Mouse (Mus musculus) embryonic facial prominence, embryonic 14.5 days (tissue): ENCODE measurements around the gene Arl9. TPM values are rescaled to one million over a fixed set of nuclear protein-coding genes. Genes with fewer than 3 reads are reported as not detected.

Experiments
- ATAC-seq: fragments of 200-750 bp; cut with Nextera tagmentation; 2 replicates; pipeline ENCODE4 v1.8.0; 2017; ENCODE audit warnings: low read depth, moderate number of reproducible peaks, moderate TSS enrichment
- DNase-seq: peaks from one replicate; pipeline ENCODE4 v3.0.0-alpha.2; 2015; ENCODE audit warnings: low spot score
- H3K27ac ChIP-seq: fragments of 300-500 bp; sonication (generic); replicated peaks from 2 replicates; pipeline ENCODE4 v1.5.1; 2014; ENCODE audit warnings: low read depth, mild to moderate bottlenecking, low read length, moderate library complexity
- H3K27me3 ChIP-seq: fragments of 300-500 bp; sonication (generic); replicated peaks from 2 replicates; pipeline ENCODE4 v1.6.1; 2014; ENCODE audit warnings: low read length; ENCODE audit not compliant: control insufficient read depth, insufficient read depth
- H3K36me3 ChIP-seq: fragments of 300-500 bp; sonication (generic); 2 replicates; pipeline ENCODE4 v1.6.1; 2014; ENCODE audit warnings: low read length, mixed read lengths; ENCODE audit not compliant: control insufficient read depth, insufficient read depth
- H3K4me1 ChIP-seq: fragments of 300-500 bp; sonication (generic); 2 replicates; pipeline ENCODE4 v1.6.1; 2014; ENCODE audit warnings: antibody characterized with exemption, low read length; ENCODE audit not compliant: control insufficient read depth, insufficient read depth
- H3K4me2 ChIP-seq: fragments of 300-500 bp; sonication (generic); 2 replicates; pipeline ENCODE4 v1.6.1; 2014; ENCODE audit warnings: low read depth, mild to moderate bottlenecking, low read length, moderate library complexity, mixed read lengths
- H3K4me3 ChIP-seq: fragments of 300-500 bp; sonication (generic); 2 replicates; pipeline ENCODE4 v1.5.1; 2014; ENCODE audit warnings: low read depth, mild to moderate bottlenecking, low read length
- H3K9ac ChIP-seq: fragments of 300-500 bp; sonication (generic); 2 replicates; pipeline ENCODE4 v1.6.1; 2014; ENCODE audit warnings: low read depth, mild to moderate bottlenecking, low read length, moderate library complexity, mixed read lengths
- H3K9me3 ChIP-seq: fragments of 300-500 bp; sonication (generic); 2 replicates; pipeline ENCODE4 v1.6.1; 2016; ENCODE audit warnings: low read length; ENCODE audit not compliant: control insufficient read depth
- WGBS: fragments of 180-500 bp; shearing (Covaris S2); extraction: QIAGEN DNeasy Blood & Tissue Kit; methylation state at CpG from one replicate; pipeline ENCODE4 v1.1.7; 2014; 5-methylcytosine and 5-hydroxymethylcytosine counted together
- polyA plus RNA-seq: library from polyadenylated mRNA; unstranded; fragments of >200 nt; fragmentation: Nextera tagmentation; extraction: Ambion mirVana; gene quantifications from 2 replicates; pipeline ENCODE4 v1.2.1, GENCODE M21; 2014

Gene Arl9
- not detected in 2 replicates for polyA plus RNA-seq

GRCm38 (mm10) chr5:77004051-77004821 is at the start of gene Arl9:
Gene Arl9 (plus strand): TSS chr5:77004055.
- WGBS, result 93% methylated on average over 6 of the region's 6 CpGs
- Histone ChIP-seq H3K9ac (no peak within 1 kb of the TSS), H3K9me3 (no peaks in the 10 kb centered on the region), H3K4me2 (no peak within 1 kb of the TSS), H3K4me3 (no peak within 1 kb of the TSS), H3K27ac (no peak within 1 kb of the TSS), H3K27me3 (no peaks in the 10 kb centered on the region), H3K4me1 (no peaks in the 10 kb centered on the region; the same call in 1 of the 2 replicates), H3K36me3 (peaks cover 17% of the 10 kb centered on the region)
- no peak for ATAC-seq
- DNase-seq, result no peak

GRCm38 (mm10) chr5:76954271-76954900 is 49.5 kb upstream of the Arl9 start:
- Histone ChIP-seq H3K4me1 (peaks cover 16% of the 10 kb centered on the region), H3K27me3 (no peaks in the 10 kb centered on the region), H3K4me3 (no peak overlapping the region), H3K9ac (no peak overlapping the region), H3K36me3 (peaks cover 31% of the 10 kb centered on the region), H3K9me3 (no peaks in the 10 kb centered on the region), H3K27ac (no peak overlapping the region), H3K4me2 (no peak overlapping the region)
- ATAC-seq (no peak), DNase-seq (no peak)
- WGBS, result 83% methylated on average over 6 of the region's 6 CpGs

- Histone ChIP-seq H3K4me1 (peaks cover 7% of the 10 kb centered on the region), H3K36me3 (peaks cover 42% of the 10 kb centered on the region), H3K4me3 (no peak overlapping the region), H3K9ac (no peak overlapping the region), H3K9me3 (no peaks in the 10 kb centered on the region), H3K4me2 (no peak overlapping the region), H3K27me3 (no peaks in the 10 kb centered on the region), H3K27ac (no peak overlapping the region; the same call in 1 of the 2 replicates)
- DNase-seq, result no peak
- 79% methylated on average over 4 of the region's 4 CpGs for WGBS
- no peak for ATAC-seq
These were observed 48.4 kb upstream of the Arl9 start for GRCm38 (mm10) chr5:76955474-76955873.

- no peak overlapping the region for H3K4me2 ChIP-seq
- H3K9ac ChIP-seq, result no peak overlapping the region
- peaks cover 67% of the 10 kb centered on the region for H3K36me3 ChIP-seq
- no peak overlapping the region for H3K27ac ChIP-seq
- no peaks in the 10 kb centered on the region for H3K27me3 ChIP-seq
- ATAC-seq (peak; percentile 37; the same call in 1 of the 2 replicates), DNase-seq (peak; percentile 11)
- H3K4me1 ChIP-seq, result peaks cover under 1% of the 10 kb centered on the region; the same call in 1 of the 2 replicates
- 89% methylated on average over 1 of the region's 1 CpGs for WGBS
- H3K4me3 ChIP-seq, result no peak overlapping the region
- H3K9me3 ChIP-seq, result no peaks in the 10 kb centered on the region
These were observed 45.9 kb upstream of the Arl9 start for GRCm38 (mm10) chr5:76957954-76958353.

GRCm38 (mm10) chr5:76959587-76959986 is 44.3 kb upstream of the Arl9 start:
- Histone ChIP-seq H3K4me3 (no peak overlapping the region), H3K9ac (no peak overlapping the region), H3K27me3 (no peaks in the 10 kb centered on the region), H3K4me1 (no peaks in the 10 kb centered on the region), H3K27ac (no peak overlapping the region), H3K9me3 (no peaks in the 10 kb centered on the region), H3K36me3 (peaks cover 83% of the 10 kb centered on the region), H3K4me2 (no peak overlapping the region)
- no peak for ATAC-seq
- DNase-seq, result no peak
- 86% methylated on average over 5 of the region's 5 CpGs for WGBS

- peaks cover 96% of the 10 kb centered on the region for H3K36me3 ChIP-seq
- DNase-seq, result no peak
These were observed 41.3 kb upstream of the Arl9 start for GRCm38 (mm10) chr5:76962545-76962944.

GRCm38 (mm10) chr5:76964651-76965050 is 39.2 kb upstream of the Arl9 start:
- H3K36me3 ChIP-seq, result peaks cover 94% of the 10 kb centered on the region
- H3K27ac ChIP-seq, result no peak overlapping the region
- H3K4me1 ChIP-seq, result no peaks in the 10 kb centered on the region
- 85% methylated on average over 3 of the region's 3 CpGs for WGBS
- DNase-seq (no peak), ATAC-seq (no peak)
- H3K4me2 ChIP-seq, result no peak overlapping the region
- H3K9me3 ChIP-seq, result no peaks in the 10 kb centered on the region
- no peak overlapping the region for H3K9ac ChIP-seq
- H3K4me3 ChIP-seq, result no peak overlapping the region
- no peaks in the 10 kb centered on the region for H3K27me3 ChIP-seq

More at GRCm38 (mm10) chr5:76962545-76962944, 41.3 kb upstream of the Arl9 start:
- no peak for ATAC-seq
- H3K27ac ChIP-seq, result no peak overlapping the region
- no peaks in the 10 kb centered on the region for H3K9me3 ChIP-seq
- H3K27me3 ChIP-seq, result no peaks in the 10 kb centered on the region
- 58% methylated on average over 11 of the region's 11 CpGs for WGBS
- H3K4me3 ChIP-seq, result no peak overlapping the region
- H3K4me1 ChIP-seq, result no peaks in the 10 kb centered on the region
- H3K9ac ChIP-seq, result no peak overlapping the region
- no peak overlapping the region for H3K4me2 ChIP-seq

- DNase-seq (no peak), ATAC-seq (no peak)
- Histone ChIP-seq H3K9ac (no peak overlapping the region), H3K4me2 (no peak overlapping the region), H3K27me3 (no peaks in the 10 kb centered on the region), H3K4me3 (no peak overlapping the region), H3K9me3 (no peaks in the 10 kb centered on the region), H3K4me1 (no peaks in the 10 kb centered on the region; the same call in 1 of the 2 replicates), H3K36me3 (peaks cover 54% of the 10 kb centered on the region), H3K27ac (no peak overlapping the region)
- 73% methylated on average over 5 of the region's 5 CpGs for WGBS
These were observed 34.6 kb upstream of the Arl9 start for GRCm38 (mm10) chr5:76969250-76969649.
